Mouse (Mus musculus) layer of hippocampus, adult 18-20 months (tissue): Measurements from ENCODE around the gene Ak9. TPM values are rescaled to one million over a fixed set of nuclear protein-coding genes. Genes with fewer than 3 reads are reported as not detected.

Experiments used
- total RNA-seq, 2 experiments: library from RNA; stranded (reverse); gene quantifications; 2 replicates each; pipeline ENCODE4 v1.2.3; 2021

The Ak9 gene
- total RNA-seq, 2 experiments from 2014 or later = 0.20 to 0.25 TPM

Other genes with a start within 250 kb of the Ak9 start
- gene Gpr6, start 231.7 kb upstream of the Ak9 start, total RNA-seq = 1 to 10 TPM in 1 of 2 experiments, under 1 TPM in 1; 0.53 to 1.1 TPM
- gene Fig4, start 720 bp upstream of the Ak9 start, total RNA-seq = 10 to 100 TPM; 32.9 to 35.7 TPM
- gene Zbtb24, start 146.4 kb downstream of the Ak9 start, total RNA-seq = 10 to 100 TPM; 18.5 to 22.2 TPM
- 10 to 100 TPM; 15.2 to 18.0 TPM for gene Mical1, start 172.3 kb downstream of the Ak9 start, total RNA-seq
- 10 to 100 TPM; 18.7 to 21.8 TPM for gene Smpd2, start 186.4 kb downstream of the Ak9 start, total RNA-seq
- gene Ppil6, start 186.5 kb downstream of the Ak9 start, total RNA-seq = 1 to 10 TPM; 3.7 to 5.6 TPM
- gene Cd164, start 215.4 kb downstream of the Ak9 start, total RNA-seq = 10 to 100 TPM; 60.7 to 68.2 TPM